18 mouse cellular contexts compared by ENCODE assay signal in genomic region chr19:6540191-6540590, GRCm38 (mm10). TPM values are rescaled to one million over a fixed set of nuclear protein-coding genes. Genes with fewer than 3 reads are reported as not detected.
"Had no signal": no experiment of that assay in that cellular context is flagged by ENCODE, and none has a peak within 500 bp of the region (broad histone marks: within the 10 kb centered on the region; RNA-seq: fewer than 3 reads in every experiment).

No protein-coding gene starts in this region.

- ATAC-seq: midbrain, embryonic 13.5 days had no signal

- H3K4me2 ChIP-seq: limb, embryonic 13.5 days; midbrain, embryonic 13.5 days; neural tube, embryonic 15.5 days had no signal

- DNase-seq: kidney, postnatal 25 days; layer of hippocampus, adult 9-11 months; layer of hippocampus, postnatal 36 days; lung, adult 18-20 months; right cerebral cortex, adult 18-20 months; thymus, adult 18-20 months; thymus, postnatal 14 days had no signal

- H3K4me3 ChIP-seq: limb, embryonic 13.5 days; midbrain, embryonic 13.5 days; myocyte; neural tube, embryonic 15.5 days had no signal

- H3K4me1 ChIP-seq: limb, embryonic 13.5 days; neural tube, embryonic 15.5 days had no signal

- H3K9me3 ChIP-seq: midbrain, embryonic 13.5 days; neural tube, embryonic 15.5 days had no signal

- H3K9ac ChIP-seq: limb, embryonic 13.5 days; liver, embryonic 14.5 days; midbrain, embryonic 13.5 days; neural tube, embryonic 15.5 days had no signal

- H3K27ac ChIP-seq: limb, embryonic 13.5 days; liver, embryonic 14.5 days; midbrain, embryonic 13.5 days; neural tube, embryonic 15.5 days had no signal

- H3K27me3 ChIP-seq: midbrain, embryonic 13.5 days; neural tube, embryonic 15.5 days had no signal

- H3K36me3 ChIP-seq: limb, embryonic 13.5 days; midbrain, embryonic 13.5 days; neural tube, embryonic 15.5 days had no signal

RNA-seq across cellular contexts. Expression of gene Slc22a12, which starts 2.6 kb away (rescaled TPM):
- total RNA-seq: liver, adult 2 months; megakaryocyte-erythroid progenitor cell, adult 5-6 weeks had no signal
- polyA plus RNA-seq: limb, embryonic 13.5 days; liver, adult 2 months; liver, embryonic 14.5 days; lung, embryonic 16.5 days; midbrain, embryonic 13.5 days; myocyte; neural tube, embryonic 11.5 days; small intestine, adult 2 months; stomach, embryonic 14.5 days had no signal
